Mouse (Mus musculus): ENCODE measurements around the gene Adgrf1. TPM values are rescaled to one million over a fixed set of nuclear protein-coding genes. Genes with fewer than 3 reads are reported as not detected.

Adgrf1 gene
- total RNA-seq, 2 experiments from 2014 or later = not detected

DNA sequence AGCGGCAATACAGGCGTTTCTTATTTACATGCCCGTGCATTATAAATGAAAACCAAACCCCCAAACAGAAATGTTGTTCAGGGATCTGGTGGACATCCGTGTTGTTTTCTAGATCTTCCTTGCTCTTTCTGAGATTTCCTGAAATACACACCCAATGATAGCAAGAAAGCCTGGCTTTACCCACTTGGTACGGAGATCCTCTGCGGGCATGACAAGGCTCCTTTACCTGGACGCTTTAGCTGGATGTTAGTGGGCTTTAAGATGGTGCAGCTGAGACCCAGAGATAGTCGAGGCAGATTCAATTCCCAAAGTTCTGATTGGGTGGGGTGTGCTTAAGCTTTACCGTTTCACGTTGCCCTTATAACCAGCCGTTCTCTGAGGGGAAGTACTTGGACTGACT lies 90.9 kb downstream of the Adgrf1 start:
- DNase-seq (ENCODE audit: low spot score in 2 of 2) = no peak

DNA sequence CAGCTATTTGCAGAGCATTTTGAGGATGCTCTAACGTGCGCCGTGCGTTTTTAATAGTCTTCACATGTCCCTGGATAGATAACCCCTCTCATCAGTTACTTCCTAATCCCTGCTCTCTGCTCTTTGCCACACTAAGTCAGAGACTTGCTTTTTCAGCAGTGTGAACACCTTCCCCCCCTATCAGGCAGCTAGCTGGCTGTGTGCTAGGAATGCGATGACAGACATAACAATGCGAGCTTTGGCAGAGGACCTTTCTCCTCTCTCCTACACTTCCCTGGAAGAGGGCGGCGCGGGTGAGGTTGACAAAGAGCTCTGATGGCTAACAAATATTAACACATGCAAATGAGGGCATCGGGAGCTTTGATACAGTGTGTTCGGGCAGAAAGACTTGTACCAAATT lies 92.2 kb downstream of the Adgrf1 start:
- no peak for DNase-seq (ENCODE audit: low spot score in 2 of 2)

DNA sequence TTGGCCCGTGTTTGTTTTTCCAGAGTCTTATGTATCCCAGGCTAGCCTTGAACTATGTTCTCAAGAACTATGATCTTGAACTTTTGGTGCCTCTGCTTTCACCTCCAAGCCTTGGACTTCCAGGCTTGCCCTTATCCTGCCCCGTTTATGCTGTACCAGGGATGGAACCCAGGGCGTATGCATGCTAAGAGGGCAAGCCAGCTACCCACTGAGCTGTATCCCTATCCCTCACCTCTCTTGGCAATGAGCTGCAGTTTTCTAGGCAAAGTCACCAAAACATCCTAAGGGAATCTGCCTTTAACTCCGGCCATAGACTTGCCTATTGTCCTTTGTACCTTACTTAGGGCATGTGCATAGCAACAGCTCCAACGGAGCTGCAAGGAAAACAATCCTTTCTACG lies 92.8 kb downstream of the Adgrf1 start:
- no peak for DNase-seq (ENCODE audit: low spot score in 2 of 2)

DNA sequence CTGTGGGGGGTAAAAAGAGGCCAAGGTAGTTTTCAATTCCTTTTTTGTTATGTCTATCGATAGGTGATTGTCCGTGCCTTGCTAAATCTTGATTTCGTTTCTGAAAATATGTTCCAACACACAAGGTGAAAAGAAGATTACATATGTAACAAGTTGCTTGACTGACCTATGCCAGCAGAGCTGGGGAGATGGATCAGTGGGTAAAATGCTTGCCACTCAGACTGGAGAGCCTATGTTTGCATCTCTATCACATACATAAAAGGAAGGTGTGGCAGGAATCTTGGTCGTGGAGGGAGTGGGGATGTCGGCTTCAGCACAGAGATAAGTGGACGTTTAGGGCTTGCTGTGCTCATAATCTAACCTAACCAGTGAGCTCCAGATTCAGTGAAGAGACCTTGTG lies 93.8 kb downstream of the Adgrf1 start:
- DNase-seq (ENCODE audit: low spot score in 2 of 2) = no peak

DNA sequence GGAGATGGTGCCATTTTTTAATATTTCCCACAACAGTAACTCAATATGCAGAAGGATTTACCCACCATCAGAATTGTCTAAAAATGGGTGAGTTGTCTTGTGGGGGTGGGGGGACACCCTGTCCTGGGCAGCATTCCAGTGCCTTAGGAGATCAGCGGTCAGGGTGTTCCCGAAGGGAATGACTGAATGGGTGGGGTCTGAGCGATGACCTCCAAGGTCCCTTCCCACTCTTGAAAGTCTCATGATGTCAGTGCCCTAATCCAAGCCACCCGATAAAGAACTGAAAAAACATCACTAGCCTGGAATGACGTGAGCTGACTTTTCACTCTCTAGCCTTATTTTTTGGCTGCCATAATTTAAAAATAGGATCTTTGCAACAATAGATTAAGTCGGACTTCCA lies 95.2 kb downstream of the Adgrf1 start:
- DNase-seq (ENCODE audit: low spot score in 2 of 2) = no peak

DNA sequence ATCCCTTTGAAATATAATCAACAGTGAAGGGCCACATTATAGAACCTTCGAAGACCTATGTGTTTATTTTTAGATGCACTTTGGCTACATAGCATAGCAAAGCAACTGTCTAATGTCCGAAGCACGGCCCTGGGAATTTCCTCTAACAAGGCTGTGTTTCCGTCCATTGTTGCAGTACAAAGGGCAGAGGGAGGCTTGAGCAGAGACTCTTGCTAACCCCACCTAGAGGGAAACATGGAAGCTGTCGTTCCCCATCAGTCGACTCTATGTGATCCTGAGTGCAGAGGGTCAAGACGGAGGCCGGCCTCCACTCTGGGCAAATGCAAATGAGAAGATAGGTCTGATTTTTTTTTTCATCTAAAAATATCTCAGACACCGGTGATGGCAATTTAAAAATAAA lies 96.4 kb downstream of the Adgrf1 start:
- DNase-seq (ENCODE audit: low spot score in 2 of 2) = no peak

DNA sequence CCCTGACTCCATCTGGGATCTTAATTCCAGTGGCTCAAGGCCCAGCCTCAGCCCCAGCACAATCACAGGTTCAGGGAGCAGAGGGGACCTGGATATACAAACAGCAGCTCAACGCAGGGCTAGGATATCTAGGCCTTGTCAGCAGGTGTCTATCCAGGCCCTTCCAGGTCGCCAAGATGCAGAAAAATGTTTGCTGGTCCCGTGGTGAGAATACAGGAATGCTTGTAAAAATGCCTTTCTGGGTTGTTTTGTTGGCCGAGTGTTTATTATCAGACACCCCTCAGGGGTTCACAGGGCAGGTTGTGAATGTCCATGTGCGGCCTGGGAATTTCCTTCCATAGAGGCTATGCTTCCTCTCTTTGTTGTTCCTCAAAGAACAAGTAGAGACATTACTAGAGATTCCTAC lies 98.0 kb downstream of the Adgrf1 start:
- no peak for DNase-seq (ENCODE audit: low spot score in 2 of 2)

DNA sequence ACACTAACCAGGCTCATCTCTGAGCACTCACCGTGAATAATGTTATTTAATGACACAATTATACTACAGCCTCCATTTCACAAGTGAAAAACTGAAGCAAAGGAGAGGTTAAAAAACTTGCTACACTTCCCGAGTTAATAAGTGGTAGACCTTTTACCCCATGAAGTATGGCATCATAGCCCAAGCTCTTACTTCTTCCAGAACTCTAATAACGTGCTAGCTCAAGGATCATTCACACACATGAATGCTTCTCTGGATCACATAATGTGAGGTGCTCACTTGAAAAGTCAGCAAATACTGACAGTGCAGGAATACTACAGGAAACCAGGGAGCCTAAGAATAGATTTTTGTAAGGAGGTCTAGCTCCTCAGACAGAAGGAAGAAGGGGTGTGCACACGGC lies 102.5 kb downstream of the Adgrf1 start:
- DNase-seq (ENCODE audit: low spot score in 2 of 2) = no peak

DNA sequence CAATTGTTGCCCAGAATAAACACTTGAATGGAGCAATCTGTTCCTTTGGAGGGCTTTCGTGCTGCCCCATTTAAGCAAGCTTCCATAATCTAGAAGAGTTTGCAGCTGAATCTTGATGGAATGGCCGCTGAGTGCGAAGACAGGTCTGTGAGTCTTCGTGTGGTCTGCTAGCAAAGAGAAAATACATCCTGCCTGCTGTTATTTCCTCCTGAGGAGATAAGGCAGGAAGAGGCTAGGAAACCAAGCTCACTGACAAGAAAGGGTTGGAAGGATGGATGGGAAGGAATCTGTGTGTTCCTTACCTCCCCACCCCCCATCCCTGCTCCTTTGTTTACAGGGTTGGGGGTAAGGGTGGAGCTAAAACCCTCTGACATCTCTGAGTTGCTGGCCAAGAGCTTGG lies 103.9 kb downstream of the Adgrf1 start:
- DNase-seq (ENCODE audit: low spot score in 2 of 2) = no peak

Other genes with a start within 250 kb of the Adgrf1 start
- gene Adgrf5, start 90.1 kb downstream of the Adgrf1 start, total RNA-seq (2021) = 10 to 100 TPM; 71.8 to 77.3 TPM
- not detected for gene Mep1a, start 232.5 kb downstream of the Adgrf1 start, total RNA-seq (2021)

Measured in gastrocnemius, postnatal 4 days (tissue).